Mouse (Mus musculus): ENCODE measurements around the gene Slc26a11. TPM values are rescaled to one million over a fixed set of nuclear protein-coding genes. Genes with fewer than 3 reads are reported as not detected.

The Slc26a11 gene
- total RNA-seq, 1 experiment from 2014 or later, result 13.1 TPM

DNA sequence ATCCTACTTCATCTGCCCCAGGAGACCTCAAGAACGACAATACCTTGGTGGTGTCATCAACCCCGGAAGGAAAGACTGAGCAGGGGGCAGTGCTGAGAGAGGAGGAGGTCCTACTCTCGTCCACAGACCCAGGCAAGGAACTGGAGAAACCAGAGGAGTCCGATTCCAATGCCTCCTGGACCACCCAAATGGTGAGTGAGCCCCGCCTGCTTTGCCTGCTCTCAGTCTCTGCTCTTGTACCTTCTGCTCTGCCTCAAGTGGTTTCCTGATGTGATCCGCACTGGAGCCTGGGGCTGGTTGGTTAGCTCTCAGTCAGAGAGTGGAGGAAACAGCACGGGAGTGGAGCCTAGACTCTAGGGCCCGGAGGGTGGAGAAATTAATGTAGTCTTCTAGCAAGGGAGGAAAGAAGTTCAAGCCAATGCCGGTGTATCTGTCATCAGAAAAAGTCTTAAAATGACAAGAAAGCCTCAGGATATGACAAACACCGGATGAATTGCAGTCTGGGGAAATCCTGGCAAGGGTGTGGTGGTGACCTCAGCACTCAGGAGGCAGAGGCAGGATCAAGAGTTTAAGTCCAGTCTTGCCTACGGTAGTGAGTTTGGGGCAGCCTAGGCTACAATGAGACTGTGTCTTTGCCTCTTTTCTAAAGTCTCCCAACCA is 47.3 kb downstream of the Slc26a11 start:
- no peak for DNase-seq

DNA sequence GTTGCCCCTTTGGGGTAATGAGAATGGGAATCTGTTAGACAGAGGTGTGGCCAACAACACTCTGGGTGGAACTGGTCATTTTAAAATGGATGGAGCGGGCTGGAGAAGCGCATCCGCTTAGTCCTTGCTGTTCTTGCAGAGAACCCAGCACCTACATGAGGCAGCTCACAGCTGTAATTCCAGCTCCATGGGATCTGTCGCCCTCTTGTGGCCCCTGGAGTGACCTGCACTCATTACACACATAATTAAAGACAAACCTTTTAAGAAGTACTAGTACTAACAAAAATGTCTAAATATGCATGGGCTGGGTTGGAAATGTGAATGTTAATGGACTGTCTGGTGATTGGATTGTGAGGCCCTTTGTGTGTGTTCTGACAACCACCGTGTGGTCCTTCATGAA is 49.3 kb downstream of the Slc26a11 start:
- DNase-seq, result peak; percentile 41

DNA sequence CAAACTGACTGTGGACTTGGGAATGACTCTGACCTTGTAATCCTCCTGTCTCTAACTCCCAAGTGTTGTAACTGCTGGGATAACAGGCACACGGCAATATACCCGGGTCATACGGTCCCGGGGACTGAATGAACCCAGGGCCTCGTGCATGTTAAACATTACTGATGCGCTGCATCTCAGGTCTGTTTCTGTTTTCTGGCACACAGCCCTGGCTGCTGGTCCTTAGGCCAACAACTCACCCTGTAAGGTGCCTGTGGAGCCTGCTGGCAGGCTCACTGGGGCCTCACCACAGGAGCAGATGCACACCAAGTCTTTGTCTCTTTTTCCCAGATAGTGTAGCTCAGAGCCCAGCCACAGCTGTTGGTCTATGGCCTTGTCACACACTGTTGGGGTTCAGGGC is 52.0 kb downstream of the Slc26a11 start:
- no peak for DNase-seq

DNA sequence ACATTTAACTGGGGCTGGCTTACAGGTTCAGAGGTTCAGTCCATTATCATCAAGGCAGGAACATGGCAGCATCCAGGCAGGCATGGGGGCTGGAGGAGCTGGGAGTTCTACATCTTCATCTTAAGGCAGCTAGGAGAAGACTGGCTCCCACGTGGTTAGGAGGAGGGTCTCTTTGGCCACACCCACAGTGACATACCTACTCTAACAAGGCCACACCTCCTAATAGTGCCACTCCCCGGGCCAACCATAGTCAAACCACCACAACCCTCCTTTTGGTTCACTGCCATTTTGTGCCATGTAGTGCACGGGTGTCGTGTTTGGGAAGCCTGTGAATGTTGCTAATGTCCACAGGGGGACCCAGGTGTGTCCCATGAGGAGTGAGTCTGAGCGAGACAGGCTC is 52.6 kb downstream of the Slc26a11 start:
- DNase-seq, result no peak

DNA sequence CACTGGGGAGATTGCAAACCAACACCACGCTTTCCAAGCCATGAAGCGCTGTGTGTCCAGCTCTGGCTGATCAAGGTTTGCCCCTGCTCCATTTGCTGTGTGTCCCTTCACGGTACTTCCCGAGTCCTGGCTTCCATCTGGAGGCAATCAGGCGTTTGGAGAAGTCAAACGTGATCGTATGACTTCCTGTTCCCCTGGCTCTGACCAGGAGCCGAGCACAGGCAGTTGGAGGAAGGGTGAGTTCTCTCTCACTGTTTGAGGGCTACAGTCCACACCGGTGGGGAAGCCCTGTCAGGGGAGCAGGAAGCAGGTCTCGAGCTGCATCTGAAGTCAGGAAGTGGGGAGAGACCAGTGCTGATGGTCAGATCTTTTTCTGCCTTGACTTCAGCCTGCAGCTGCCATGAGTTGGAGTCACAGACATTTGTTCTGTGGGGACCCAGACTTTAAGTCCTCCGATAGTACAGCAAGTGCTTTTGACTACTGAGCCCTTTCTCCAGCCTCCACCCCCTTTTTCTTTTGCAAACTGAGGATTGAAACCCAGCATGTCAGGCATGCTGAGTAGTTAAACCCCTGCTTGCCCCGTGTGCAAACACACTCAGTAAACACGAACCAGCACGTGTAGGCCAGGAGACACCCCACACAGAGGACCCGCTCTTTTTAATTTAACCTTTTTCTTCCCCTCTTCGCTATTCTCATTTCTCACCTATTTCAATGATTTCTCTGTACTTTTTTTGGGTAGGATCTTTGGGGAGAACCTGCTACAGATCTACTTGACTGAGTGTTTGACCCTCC is 64.2 kb downstream of the Slc26a11 start:
- no peak for DNase-seq

DNA sequence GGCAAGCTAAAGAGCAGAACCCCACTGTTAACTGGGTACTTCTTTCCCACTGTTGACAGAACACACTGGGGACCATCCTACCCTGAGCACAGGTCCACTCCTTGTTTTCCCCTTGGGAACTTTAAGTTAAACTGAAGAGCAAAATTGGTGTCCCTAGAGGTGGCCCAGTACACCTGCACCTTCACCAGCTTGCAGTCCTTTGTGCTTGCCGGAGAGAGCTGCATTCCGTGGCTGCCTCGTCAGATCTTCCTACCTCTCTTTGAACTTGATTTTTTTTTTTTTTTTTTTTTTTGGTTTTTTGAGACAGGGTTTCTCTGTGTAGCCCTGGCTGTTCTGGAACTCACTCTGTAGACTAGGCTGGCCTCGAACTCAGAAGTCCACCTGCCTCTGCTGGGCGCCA is 65.1 kb downstream of the Slc26a11 start:
- DNase-seq, result no peak

DNA sequence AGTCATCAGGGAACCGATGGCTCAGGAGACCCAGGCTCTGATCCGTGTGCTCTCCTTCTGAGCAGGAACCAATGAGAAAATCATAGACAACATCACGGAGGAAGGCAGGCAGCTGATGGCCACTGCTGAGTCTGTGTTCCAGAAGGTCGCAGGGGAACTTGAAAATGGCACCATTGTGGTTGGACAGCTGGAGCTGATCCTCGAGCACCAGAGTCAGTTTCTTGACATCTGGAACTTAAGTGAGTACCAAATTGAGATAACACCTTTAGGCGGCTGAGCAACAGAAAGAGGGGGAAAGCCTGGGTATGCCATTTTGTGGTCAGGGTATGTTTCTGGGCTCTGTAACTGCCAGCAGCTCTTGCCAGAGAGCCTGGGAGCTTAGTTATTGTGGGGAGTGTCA is 72.1 kb downstream of the Slc26a11 start:
- no peak for DNase-seq

DNA sequence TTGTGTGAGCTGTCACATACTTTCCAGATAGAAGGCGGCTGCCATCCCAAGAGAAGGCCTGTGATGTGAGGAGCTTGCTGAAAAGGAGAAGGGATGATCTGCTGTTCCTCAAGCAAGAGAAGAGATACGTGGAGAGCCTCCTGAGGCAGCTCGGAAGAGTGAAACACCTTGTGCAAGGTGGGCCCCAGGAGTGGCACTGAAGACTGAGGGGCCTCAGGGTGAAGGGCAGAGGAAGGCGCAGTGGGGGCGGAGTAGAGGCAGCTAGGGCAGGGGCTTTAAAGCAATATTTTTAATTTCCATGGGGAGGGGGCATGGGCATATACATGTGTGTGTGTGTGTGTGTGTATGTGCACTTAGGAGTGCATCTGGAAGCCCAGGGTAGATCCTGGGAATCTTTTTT is 72.6 kb downstream of the Slc26a11 start:
- no peak for DNase-seq

DNA sequence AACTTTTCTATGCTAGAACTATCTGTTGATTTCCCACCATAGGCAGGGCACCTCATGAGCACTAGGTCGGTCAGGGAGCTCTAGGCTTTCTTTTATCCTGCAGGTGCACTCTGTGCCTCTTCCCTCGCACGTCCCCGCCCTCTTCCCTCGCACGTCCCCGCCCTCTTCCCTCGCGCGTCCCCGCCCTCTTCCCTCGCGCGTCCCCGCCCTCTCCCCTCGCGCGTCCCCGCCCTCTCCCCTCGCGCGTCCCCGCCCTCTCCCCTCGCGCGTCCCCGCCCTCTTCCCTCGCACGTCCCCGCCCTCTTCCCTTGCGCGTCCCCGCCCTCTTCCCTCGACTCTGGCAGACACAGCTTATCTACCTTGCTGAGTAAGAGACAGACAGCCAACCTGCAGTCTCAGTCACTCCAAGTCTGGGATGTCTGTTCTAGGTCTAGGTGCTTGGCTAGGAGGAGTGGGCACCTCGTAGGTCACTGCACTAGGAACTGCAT is 73.3 kb downstream of the Slc26a11 start:
- DNase-seq, result peak; percentile 58

Small RNA genes within 50 kb of the gene (microRNA-seq; reads per million reads assigned to microRNA genes)
- gene Mir1932, result 0.71 to 2.4 reads per million in 2 experiments

Other genes with a start within 250 kb of the Slc26a11 start
- 12.7 and 14.3 TPM in 2 replicates for gene Tbc1d16, start 127.1 kb upstream of the Slc26a11 start, total RNA-seq (2021)
- 0.29 and 1.7 TPM in 2 replicates for gene Ccdc40, start 127.0 kb upstream of the Slc26a11 start, total RNA-seq (2021)
- 101 and 102 TPM in 2 replicates for gene Gaa, start 87.7 kb upstream of the Slc26a11 start, total RNA-seq (2021)
- gene Eif4a3, start 55.5 kb upstream of the Slc26a11 start, total RNA-seq (2021), result 121 and 129 TPM in 2 replicates
- 0.30 and 0.38 TPM in 2 replicates for gene Card14, start 47.8 kb upstream of the Slc26a11 start, total RNA-seq (2021)
- 21.6 and 26.9 TPM in 2 replicates for gene Sgsh, start within 50 bp of the Slc26a11 start, total RNA-seq (2021)
- 36.8 and 46.2 TPM in 2 replicates for gene Rnf213, start 37.5 kb downstream of the Slc26a11 start, total RNA-seq (2021)
- gene Endov, start 135.8 kb downstream of the Slc26a11 start, total RNA-seq (2021), result 18.7 and 28.9 TPM in 2 replicates
- 2.1 and 2.9 TPM in 2 replicates for gene Nptx1, start 192.2 kb downstream of the Slc26a11 start, total RNA-seq (2021)
- 50.8 and 62.6 TPM in 2 replicates for gene Rptor, start 247.3 kb downstream of the Slc26a11 start, total RNA-seq (2021)

All from adrenal gland, postnatal 25 days (tissue).